Mouse (Mus musculus) megakaryocyte, adult 5-6 weeks (primary cell): ENCODE data around the gene Smarca4. TPM values are rescaled to one million over a fixed set of nuclear protein-coding genes. Genes with fewer than 3 reads are reported as not detected.

ENCODE experiments used
- ATAC-seq: 2 replicates; pipeline ENCODE4 v1.8.0; 2016; ENCODE audit warnings: mild to moderate bottlenecking, inconsistent platforms; ENCODE audit not compliant: poor library complexity, severe bottlenecking
- total RNA-seq, 2 experiments: library from RNA; stranded (forward) in 1 of 2; stranded (reverse) in 1 of 2; fragments of 153-499, 151-499 nt in 1 of 2; fragments of 221-1000, 200-1000 nt in 1 of 2; gene quantifications; 2 replicates each; pipeline versions ENCODE4 v1.2.3 to v1.2.4; 2015 to 2017

Gene Smarca4
- total RNA-seq, 2 experiments from 2014 or later, result 43.5 to 46.0 TPM

DNA sequence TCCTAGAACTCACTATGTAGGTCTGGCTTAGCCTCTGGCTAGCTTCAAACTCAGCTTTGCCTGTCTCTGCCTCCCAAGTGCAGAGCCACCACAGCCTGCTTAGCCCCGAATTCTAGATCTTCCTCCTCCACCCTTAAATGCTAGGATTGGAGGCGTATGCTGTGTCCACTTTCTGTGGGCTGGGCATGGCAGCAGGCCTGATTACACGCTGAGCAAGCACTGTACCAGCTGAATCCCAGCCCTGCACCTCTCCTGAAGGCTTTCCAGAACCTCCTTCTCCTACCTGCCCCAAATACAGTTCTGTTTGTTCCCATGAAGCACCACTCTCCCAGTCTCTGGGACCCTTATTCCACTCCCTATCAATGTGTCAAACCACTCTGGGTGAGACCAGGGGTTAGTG lies 93.4 kb downstream of the Smarca4 start:
- no peak for ATAC-seq

DNA sequence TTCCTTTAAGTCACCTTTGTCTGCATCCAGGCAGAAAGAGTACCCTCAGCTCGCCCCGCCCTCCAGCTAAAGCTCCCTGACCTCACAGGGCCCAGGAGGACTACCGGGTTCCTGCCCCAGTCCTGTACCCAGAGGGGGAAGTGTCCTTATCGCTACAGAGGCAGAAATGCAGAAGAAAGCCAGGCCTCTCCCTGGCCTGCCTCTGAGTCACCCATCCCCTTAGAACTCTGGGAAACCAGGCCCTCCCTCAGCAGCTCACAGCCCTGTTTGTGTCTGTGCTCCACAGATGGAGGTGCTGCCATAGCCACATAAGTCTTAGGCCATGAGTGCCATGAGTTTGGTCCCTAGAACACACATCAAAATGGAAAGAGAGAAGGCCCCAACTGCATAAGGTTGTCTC lies 99.3 kb downstream of the Smarca4 start:
- ATAC-seq, result peak; percentile 99

DNA sequence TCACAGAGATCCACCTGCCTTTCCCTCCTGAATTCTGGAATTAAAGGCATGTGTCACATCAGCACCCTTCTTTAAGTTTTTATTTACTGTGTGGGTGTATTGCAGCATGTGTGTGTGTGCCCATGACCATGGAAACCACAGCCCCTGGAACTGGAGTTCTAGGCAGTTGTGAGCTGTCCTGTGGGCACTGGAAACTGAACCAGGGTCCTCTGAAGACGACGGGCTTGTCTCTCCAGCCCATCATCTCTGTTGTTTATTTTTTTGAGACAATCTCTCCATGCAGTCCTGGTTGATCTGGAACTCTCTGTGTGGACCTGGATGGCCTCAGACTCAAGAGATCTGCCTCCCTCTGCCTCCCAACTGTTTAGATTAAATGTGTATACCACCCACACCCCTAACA lies 101.0 kb downstream of the Smarca4 start:
- no peak for ATAC-seq

DNA sequence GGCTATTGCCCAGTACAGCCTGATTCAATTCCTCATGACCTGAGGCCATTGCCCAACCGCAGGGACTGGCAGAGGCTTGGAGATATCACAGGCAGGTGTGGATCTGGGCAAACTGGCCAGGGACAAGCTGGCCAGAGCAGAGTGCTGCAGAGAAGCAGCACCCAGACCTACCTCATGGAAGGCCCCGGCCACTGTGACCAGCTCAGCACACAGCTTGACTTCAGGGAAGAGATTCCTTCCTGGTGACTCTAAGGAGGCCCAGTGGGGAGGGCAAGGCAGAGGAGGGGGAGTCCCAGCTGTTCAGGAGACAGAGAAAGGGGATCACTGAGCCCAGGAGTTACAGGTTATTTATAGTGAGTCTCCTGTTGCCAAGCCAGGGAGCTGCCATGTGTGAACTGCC lies 105.1 kb downstream of the Smarca4 start:
- no peak for ATAC-seq

DNA sequence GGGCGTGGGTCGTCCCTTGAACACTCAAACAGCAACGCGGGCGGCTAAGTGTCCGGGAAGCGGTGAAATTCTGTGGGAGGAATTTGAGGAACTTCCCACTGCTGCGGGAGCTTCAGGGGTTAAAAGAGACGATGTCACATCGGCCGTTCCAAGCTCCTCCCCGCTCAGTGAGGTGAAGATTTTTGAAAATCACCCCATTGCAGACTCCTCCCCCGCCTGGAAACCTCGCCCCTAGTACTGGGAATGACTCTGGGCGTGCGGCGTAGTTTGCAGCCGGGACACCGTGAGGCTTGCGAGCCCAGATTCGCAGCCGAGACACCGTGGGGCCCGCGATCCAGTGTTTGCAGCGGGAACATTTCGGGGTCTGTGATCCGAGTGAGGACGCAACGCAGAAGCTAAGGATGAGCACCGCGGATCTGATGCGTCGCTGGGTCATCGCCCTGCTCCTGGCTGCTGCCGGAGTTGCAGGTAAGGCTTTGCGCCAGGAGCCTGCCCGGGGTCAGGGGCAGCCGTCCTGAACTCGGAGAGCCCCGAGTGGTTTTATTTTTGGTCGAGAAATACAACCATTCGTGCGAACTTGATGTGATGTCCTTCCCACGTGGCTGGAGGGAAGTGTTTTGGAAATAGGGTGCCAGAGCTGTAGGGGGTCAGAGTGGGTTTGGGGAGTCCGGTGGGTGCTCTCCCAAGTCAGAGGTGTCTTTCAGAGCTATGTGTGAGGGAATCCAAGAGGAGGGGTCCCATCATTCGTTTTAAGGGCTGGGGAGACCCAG lies 107.6 kb downstream of the Smarca4 start, which contains the start of gene Ldlr:
Ldlr (plus strand) TSS at position 107 of the 770 bp plus-strand sequence.
- ATAC-seq, result peak; percentile 74

DNA sequence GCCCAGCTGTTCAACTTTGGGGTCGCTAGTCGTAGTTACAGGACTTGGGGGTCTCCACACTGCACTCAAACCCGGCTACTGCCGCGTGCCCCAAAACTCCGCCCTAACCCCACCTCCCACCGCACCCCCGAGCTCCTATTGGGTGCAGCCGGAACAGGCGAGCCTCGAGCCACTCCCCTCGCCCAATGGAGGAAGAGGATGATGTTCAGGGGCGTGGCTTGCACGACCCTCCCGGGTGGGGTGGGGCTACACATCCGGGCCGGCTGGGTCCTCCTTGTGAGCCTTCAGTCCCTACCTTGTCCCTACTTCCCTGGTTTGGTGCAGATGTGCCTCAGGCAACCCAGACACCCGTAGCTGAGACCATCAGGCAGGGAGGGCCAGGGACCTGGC lies 108.2 kb downstream of the Smarca4 start:
- ATAC-seq, result peak; percentile 85

DNA sequence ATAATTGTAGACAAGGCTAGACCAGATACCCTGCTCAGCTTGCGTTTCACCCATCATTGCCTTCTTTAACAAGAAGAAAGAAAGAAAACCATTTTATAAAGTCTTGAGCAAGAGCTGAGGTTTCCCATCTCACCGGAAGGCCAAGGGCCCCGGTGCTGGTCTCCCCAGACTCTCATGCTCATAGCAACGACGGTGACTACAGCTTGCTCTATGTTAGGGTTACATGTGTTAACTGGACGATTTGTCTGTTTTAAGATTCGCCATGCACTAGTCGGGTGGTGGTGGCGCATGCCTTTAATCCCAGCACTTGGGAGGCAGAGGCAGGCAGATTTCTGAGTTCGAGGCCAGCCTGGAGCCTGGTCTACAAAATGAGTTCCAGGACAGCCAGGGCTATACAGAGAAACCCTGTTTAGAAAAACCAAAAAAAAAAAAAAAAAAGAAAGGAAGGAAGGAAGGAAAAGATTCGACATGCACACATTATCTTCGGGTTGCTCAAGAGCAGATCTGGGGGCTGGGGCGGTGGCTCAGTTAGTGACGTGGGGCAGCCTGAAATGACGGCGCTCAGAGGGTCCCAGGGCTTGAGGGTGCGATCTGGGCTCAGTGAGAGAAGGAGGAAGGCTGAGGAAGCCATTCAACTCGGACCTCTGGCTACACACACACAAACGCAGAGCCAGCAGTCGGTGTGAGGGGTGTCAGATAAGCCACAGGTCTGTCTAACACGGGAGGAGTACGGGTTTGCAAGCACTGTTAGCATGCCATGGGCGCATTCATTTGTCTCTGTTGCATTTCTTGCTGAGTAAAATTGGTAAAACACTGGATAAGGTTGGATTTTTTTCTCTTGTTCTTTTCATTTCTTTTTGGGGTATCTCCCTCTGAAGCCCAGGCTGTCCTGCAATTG lies 109.5 kb downstream of the Smarca4 start:
- ATAC-seq, result 0 out of 2 replicates have a peak, but pooled peaks have one; percentile 11

DNA sequence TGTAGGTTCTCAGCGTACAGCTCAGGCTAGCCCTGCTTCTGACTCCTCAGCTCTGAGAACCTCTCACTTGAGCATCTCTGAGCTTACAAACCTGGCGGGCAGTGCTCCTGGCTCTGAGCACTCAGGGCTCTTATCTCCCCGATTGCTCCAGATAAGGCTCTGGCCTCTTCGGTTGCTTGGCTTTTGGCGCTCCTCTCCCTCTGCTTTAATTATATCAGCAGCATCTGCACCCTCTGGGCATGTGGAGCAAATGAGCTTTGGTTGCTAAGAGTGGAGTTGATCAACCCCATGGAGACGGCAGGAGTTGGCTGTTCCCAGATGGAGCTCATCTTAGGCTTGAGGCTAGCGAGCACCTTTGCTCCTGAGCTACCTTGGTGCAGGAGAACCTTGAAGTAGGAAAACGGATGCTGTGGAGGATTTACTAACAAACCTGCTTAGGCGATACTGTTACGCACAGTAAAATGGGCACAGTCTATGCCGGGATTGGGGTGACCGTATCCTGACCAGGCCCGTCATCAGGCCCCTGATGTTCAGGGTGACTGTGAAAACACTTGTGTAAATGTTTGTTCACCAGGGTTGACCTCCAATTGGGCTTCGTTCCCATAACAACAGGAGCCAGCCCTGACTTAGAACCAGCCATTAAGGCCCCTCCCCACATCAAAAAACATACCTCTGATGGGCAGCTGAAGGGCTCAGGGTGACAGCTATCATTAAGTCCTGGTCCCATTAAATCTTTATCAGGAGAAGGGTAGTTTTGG lies 110.4 kb downstream of the Smarca4 start:
- ATAC-seq, result no peak

DNA sequence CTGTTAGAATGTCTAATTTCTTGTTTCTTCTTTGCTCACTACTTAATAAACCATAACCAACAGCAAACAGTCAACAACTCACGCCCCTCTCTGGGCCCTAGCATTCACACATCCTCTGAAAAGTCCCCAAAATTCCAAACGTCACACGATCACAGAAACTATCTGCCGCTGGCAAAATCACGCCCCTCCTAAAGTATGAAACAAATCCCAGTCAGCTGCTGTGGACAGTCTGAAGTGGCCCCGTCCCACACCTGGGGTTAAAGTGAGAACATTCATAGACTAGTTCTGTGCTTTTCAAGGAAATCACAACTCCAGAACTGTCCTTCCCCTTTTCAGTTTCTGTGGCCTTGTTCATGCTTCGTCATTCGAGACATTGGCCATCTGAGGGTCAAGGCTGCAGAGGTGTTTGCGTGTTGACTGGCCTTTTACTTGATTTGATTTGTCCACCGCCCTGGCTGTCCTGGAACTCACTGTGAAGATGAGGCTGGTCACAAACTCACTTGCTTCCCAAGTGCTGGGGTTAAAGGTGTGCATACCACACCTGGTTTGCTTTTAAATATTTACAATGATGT lies 112.4 kb downstream of the Smarca4 start:
- ATAC-seq, result 0 out of 2 replicates have a peak, but pooled peaks have one; percentile 12

DNA sequence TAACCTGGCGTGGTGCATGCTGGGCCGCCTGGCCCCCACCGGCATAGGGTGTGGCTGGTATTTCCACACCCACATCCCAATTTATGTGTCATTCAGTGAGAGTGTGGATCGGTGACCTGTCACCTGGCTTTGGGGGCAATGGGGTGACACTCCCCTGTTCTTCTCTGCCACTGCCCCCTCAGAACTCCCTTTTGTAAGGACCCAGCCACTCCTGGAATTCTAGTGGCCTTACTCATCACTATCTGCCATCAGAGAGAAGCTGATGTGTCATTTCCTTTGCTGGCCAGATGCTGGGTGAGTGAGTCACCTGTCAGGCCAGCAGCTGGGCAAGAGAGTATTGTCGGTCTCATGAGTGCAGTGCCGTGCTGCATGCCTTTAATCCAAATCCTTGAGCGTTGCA lies 113.3 kb downstream of the Smarca4 start:
- ATAC-seq, result 0 out of 2 replicates have a peak, but pooled peaks have one; percentile 11

DNA sequence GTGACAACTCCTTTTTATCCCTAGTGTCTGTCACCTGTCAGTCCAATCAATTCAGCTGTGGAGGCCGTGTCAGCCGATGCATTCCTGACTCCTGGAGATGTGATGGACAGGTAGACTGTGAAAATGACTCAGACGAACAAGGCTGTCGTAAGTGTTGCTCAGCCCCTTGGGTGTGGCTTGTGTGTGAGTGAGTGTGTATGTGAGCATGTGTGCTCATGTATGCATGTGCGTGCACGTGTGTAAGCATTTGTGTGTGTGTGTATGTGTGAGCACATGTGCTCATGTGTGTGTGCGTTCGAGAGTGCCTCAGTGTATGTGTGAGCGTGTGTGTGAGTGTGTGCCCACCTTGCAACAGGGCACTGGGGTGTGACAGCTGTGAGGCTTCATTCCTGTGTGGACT lies 116.3 kb downstream of the Smarca4 start:
- ATAC-seq, result no peak

DNA sequence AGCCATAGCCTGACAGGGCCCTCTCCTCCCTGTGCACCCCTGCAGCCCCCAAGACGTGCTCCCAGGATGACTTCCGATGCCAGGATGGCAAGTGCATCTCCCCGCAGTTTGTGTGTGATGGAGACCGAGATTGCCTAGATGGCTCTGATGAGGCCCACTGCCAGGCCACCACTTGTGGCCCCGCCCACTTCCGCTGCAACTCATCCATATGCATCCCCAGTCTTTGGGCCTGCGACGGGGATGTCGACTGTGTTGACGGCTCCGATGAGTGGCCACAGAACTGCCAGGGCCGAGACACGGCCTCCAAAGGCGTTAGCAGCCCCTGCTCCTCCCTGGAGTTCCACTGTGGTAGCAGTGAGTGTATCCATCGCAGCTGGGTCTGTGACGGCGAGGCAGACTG lies 117.5 kb downstream of the Smarca4 start:
- no peak for ATAC-seq

DNA sequence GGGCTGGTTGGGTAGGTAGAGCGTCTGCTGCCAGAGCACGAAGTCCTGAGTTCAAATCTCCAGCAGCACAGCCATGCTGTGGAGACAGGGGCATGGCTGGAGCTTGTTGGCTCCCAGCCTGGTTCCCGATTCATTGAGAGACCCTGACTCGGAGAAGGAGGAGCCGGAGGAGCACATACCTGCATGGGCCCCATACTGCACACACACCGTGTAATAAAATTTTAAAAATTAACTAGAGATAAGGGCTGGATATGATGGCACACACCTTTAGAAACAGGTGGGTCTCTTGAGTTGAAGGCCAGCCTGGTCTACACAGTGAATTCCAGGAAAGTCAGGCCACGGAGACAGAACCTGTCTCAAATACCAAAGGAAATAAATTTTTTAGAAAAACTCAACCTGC lies 118.0 kb downstream of the Smarca4 start:
- no peak for ATAC-seq

DNA sequence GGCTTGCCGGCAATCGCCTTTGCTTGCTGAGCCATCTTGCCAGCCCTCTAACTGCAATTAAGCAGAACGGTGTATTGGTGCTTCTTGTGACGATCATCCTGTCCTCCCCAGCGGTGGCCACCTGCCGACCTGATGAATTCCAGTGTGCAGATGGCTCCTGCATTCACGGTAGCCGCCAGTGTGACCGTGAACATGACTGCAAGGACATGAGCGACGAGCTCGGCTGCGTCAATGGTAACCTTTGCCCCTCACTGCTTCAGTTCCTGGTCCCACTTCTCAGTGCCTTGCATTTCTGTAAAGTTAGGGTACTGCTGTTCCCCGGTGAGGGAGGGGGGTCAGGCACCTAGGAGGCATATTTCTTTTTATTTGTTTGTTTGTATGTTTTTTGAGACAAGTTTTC lies 119.2 kb downstream of the Smarca4 start:
- ATAC-seq, result no peak

DNA sequence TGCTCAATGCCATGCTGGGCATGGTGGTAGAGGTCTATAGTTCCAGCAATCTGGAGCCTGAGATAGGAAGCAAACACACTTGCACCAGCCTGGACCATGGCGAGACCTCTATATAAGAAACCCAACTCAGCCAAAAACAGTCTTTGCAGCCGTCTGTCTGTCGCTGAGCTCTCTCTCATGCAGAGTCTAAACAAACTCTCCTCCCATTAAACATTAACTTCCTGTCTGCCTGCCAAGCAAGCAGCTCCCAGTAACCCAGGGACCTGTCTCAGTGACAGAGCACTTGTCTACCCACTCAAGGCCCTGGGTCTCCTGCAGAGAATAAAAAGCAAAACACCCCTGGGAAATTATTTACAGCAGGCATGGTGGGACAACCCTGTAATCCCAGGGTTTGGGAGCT lies 120.6 kb downstream of the Smarca4 start:
- ATAC-seq, result no peak

DNA sequence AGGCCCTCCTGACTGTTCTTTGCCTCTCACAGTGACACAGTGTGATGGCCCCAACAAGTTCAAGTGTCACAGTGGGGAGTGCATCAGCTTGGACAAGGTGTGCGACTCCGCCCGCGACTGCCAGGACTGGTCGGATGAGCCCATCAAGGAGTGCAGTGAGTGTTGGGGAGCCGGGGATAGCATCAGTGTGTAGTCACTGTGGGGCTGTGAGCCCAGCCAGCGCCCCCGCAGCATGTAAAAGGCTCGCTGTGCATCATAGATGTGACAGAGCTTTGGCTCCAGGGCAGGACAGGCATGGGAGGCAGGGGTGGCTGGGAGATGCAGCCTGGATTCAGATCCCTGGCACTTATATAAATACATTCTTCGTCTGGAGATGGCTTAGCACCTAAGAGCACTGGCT lies 121.2 kb downstream of the Smarca4 start:
- no peak for ATAC-seq

DNA sequence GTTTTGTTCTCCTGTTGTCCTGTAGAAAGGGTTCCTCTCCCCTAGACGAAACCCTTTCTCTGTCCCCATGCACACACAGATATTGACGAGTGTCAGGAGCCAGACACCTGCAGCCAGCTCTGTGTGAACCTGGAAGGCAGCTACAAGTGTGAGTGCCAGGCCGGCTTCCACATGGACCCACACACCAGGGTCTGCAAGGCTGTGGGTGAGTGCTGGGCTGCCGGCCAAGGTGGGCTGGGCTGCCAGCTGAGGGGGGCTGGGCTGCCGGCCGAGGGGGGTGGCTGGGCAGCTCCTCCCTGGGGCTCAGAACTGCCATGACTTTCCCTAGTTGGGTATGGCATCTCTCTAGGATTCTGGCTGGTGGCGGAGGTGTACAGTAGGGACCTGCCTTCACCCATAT lies 122.8 kb downstream of the Smarca4 start:
- no peak for ATAC-seq

DNA sequence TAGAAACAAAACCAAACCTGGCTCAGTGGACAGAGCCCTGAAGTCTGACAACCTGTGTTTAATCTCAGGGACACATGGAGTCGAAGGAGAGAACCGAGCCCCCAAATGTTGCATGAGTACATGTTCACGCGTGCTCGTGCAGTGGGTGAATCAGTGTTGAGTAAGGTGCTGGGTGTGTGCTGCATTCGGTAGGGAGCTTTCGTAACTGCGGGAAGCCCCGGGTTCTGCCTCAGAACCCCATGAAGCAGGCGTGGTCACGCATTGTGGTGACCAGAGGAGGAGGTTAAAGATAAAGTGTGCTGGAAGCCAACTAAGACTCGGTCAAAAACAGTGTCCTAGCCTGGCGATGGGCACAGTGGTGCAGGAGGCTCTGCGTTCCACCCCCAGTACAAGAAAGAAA lies 124.5 kb downstream of the Smarca4 start:
- ATAC-seq, result peak; percentile 92

DNA sequence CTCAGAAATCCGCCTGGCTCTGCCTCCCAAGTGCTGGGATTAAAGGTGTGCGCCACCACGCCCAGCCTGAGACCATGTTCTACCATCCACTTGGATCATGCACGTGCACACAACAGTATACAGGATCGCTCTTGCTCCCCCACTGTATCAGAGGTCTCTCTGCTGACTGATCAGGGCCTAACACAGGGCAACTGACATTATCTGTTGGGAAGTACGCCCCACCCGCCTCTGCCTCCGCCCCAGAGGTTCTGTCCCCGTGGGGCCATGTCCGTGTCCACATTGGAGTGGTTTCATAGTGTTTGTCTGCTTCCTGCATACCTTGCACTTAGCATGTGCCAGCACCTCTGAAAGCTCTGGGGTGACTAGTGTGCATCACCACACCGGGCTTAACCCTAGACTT lies 125.5 kb downstream of the Smarca4 start:
- no peak for ATAC-seq

DNA sequence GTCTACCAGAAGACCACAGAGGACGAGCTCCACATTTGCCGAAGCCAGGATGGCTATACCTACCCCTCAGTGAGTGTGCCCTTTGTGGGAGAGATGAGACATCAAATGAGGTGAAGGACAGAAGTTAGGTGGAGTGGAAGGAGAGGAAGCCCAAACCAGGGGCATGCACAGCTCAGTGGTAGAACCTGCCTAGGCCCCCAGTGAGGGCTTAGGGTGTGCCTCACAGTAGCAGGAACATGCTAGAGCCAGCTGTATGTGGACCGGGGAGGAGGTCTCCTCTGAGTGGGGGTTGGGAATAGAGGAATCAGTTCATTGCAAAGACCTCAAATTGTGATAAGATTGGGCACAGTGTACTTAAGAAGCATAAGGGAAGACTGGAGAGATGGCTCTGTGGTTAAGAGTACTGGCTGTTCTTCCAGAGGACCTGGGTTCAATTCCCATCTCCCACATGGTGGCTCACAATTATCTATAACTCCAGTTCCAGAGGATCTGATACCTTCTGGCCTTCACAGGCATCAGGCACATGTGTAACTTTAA lies 131.3 kb downstream of the Smarca4 start:
- no peak for ATAC-seq

DNA sequence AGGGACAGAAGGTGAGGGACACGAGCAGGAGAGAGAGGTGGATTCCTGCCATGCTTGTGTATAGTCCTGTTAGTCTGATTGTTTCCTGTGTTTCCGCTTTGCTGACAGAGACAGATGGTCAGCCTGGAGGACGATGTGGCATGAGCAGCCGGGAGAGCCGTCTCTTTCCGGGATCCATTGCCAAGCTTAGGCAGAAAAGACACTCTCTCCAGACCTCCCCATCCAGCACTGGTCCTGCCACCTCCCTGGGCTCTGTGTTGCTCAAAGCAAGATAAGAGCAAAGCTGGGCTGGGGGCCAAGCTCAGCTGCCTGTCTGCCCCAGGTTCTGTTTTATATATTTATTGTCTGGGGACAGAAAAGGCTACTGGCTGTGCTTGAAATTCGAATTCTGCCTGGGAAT lies 132.1 kb downstream of the Smarca4 start:
- ATAC-seq, result no peak
